Mouse (Mus musculus) MEL (cell line): Measurements from ENCODE around the gene Spz1. TPM values are rescaled to one million over a fixed set of nuclear protein-coding genes. Genes with fewer than 3 reads are reported as not detected.
A peak's percentile ranks its signal among the peaks of the same experiment; 100 is the strongest.

Source experiments
- DNase-seq: peaks from one replicate; pipeline ENCODE4 v3.0.0; 2011; ENCODE audit warnings: low read depth, low spot score
- H3K27ac ChIP-seq: 2 replicates; pipeline ENCODE4 v1.5.1; 2012; ENCODE audit warnings: low read depth, mild to moderate bottlenecking, control low read depth, low read length, moderate library complexity; ENCODE audit not compliant: control insufficient read depth
- H3K27me3 ChIP-seq, 2 experiments: fragments of 150-350 bp in 1 of 2; sonication (generic) in 1 of 2; 2 replicates each; pipeline ENCODE4 v1.6.1; 2012; ENCODE audit warnings: low read length in 2 of 2, mild to moderate bottlenecking in 2 of 2, improper control_type of control experiment in 1 of 2, moderate library complexity in 1 of 2; ENCODE audit not compliant: insufficient read depth in 2 of 2, control insufficient read depth in 1 of 2
- H3K36me3 ChIP-seq, 2 experiments: 2 replicates each; pipeline ENCODE4 v1.6.1; 2012 to 2014; ENCODE audit warnings: low read length in 2 of 2, improper control_type of control experiment in 1 of 2, inconsistent platforms in 1 of 2, mild to moderate bottlenecking in 1 of 2; ENCODE audit not compliant: insufficient read depth in 2 of 2, control insufficient read depth in 1 of 2
- H3K4me1 ChIP-seq, 2 experiments: fragments of 150-350 bp in 1 of 2; sonication (generic) in 1 of 2; 2 replicates each; pipeline ENCODE4 v1.6.1; 2012; ENCODE audit warnings: low read length in 2 of 2, improper control_type of control experiment in 1 of 2, mild to moderate bottlenecking in 1 of 2; ENCODE audit not compliant: insufficient read depth in 2 of 2, control insufficient read depth in 1 of 2
- H3K4me3 ChIP-seq, 2 experiments: fragments of 150-350 bp in 1 of 2; sonication (generic) in 1 of 2; 2 replicates each; pipeline ENCODE4 v1.5.1; 2012; ENCODE audit warnings: low read depth in 2 of 2, low read length in 2 of 2, mild to moderate bottlenecking in 2 of 2, moderate library complexity in 2 of 2, control low read depth in 1 of 2, improper control_type of control experiment in 1 of 2; ENCODE audit not compliant: control insufficient read depth in 1 of 2, insufficient read depth in 1 of 2
- H3K79me2 ChIP-seq: 2 replicates; pipeline ENCODE4 v1.6.1; 2012; ENCODE audit warnings: mild to moderate bottlenecking, low read length, moderate library complexity; ENCODE audit not compliant: control insufficient read depth, poor library complexity, insufficient read depth
- H3K9ac ChIP-seq: 2 replicates; pipeline ENCODE4 v1.6.1; 2012; ENCODE audit warnings: low read depth, mild to moderate bottlenecking, control low read depth, low read length, moderate library complexity; ENCODE audit not compliant: control insufficient read depth, poor library complexity, severe bottlenecking
- H3K9me3 ChIP-seq: fragments of 150-350 bp; sonication (generic); replicated peaks from 2 replicates; pipeline ENCODE4 v1.6.1; 2012; ENCODE audit warnings: mild to moderate bottlenecking, low read length, improper control_type of control experiment, moderate library complexity; ENCODE audit not compliant: insufficient read depth
- BHLHE40 ChIP-seq: IDR thresholded peaks from 2 replicates; pipeline ENCODE4 v1.6.1; 2012; ENCODE audit warnings: low read depth, mild to moderate bottlenecking, inconsistent platforms, low read length, improper control_type of control experiment, borderline replicate concordance
- CHD2 ChIP-seq: IDR thresholded peaks from 2 replicates; pipeline ENCODE4 v1.6.1; 2011; ENCODE audit warnings: low read length, improper control_type of control experiment
- CTCF ChIP-seq, 3 experiments: IDR thresholded peaks in 2 of 3; conservative IDR thresholded peaks in 1 of 3; 2 replicates each; pipeline ENCODE4 v1.5.1; 2011 to 2012; ENCODE audit warnings: low read length in 3 of 3, low read depth in 2 of 3, mild to moderate bottlenecking in 2 of 3, improper control_type of control experiment in 1 of 3, inconsistent platforms in 1 of 3, mixed read lengths in 1 of 3, moderate library complexity in 1 of 3; ENCODE audit not compliant: control insufficient read depth in 1 of 3, insufficient read depth in 1 of 3, poor library complexity in 1 of 3, severe bottlenecking in 1 of 3
- E2F4 ChIP-seq: IDR thresholded peaks from 2 replicates; pipeline ENCODE4 v1.6.1; 2011; ENCODE audit warnings: low read depth, low read length, improper control_type of control experiment, borderline replicate concordance
- ELF1 ChIP-seq: IDR thresholded peaks from 2 replicates; pipeline ENCODE4 v1.6.1; 2014; ENCODE audit warnings: low read depth, mild to moderate bottlenecking, inconsistent platforms, low read length, improper control_type of control experiment, moderate library complexity
- EP300 ChIP-seq, 2 experiments: IDR thresholded peaks; 2 replicates each; pipeline ENCODE4 v1.6.1; 2011; ENCODE audit warnings: improper control_type of control experiment in 2 of 2, low read length in 2 of 2, low read depth in 1 of 2, mild to moderate bottlenecking in 1 of 2
- GABPA ChIP-seq: IDR thresholded peaks from 2 replicates; pipeline ENCODE4 v1.6.1; 2012; ENCODE audit warnings: low read depth, mild to moderate bottlenecking, inconsistent platforms, low read length, improper control_type of control experiment, moderate library complexity
- HCFC1 ChIP-seq: IDR thresholded peaks from 2 replicates; pipeline ENCODE4 v1.6.1; 2012; ENCODE audit warnings: low read depth, mild to moderate bottlenecking, inconsistent platforms, low read length, improper control_type of control experiment, moderate library complexity
- KAT2A ChIP-seq: conservative IDR thresholded peaks from 2 replicates; pipeline ENCODE4 v1.6.1; 2012; ENCODE audit warnings: low read depth, low read length, improper control_type of control experiment, inconsistent platforms
- MAX ChIP-seq: IDR thresholded peaks from 2 replicates; pipeline ENCODE4 v1.6.1; 2011; ENCODE audit warnings: low read length, improper control_type of control experiment
- MAZ ChIP-seq: IDR thresholded peaks from 2 replicates; pipeline ENCODE4 v1.6.1; 2012; ENCODE audit warnings: low read depth, mild to moderate bottlenecking, inconsistent platforms, low read length, improper control_type of control experiment
- MXI1 ChIP-seq: IDR thresholded peaks from 2 replicates; pipeline ENCODE4 v1.6.1; 2011; ENCODE audit warnings: mild to moderate bottlenecking, low read depth, low read length, improper control_type of control experiment
- MYB ChIP-seq: IDR thresholded peaks from 2 replicates; pipeline ENCODE4 v1.6.1; 2011; ENCODE audit warnings: mild to moderate bottlenecking, low read depth, low read length, improper control_type of control experiment
- NELFE ChIP-seq: IDR thresholded peaks from 2 replicates; pipeline ENCODE4 v1.6.1; 2011; ENCODE audit warnings: low read depth, low read length, improper control_type of control experiment
- POLR2A ChIP-seq, 2 experiments: IDR thresholded peaks; 2 replicates each; pipeline ENCODE4 v1.6.1; 2011 to 2012; ENCODE audit warnings: low read length in 2 of 2, mild to moderate bottlenecking in 2 of 2, control low read depth in 1 of 2, improper control_type of control experiment in 1 of 2, low read depth in 1 of 2, moderate library complexity in 1 of 2; ENCODE audit not compliant: control insufficient read depth in 1 of 2, insufficient read depth in 1 of 2, poor library complexity in 1 of 2
- RAD21 ChIP-seq: IDR thresholded peaks from 2 replicates; pipeline ENCODE4 v1.6.1; 2011; ENCODE audit warnings: mild to moderate bottlenecking, low read depth, low read length, improper control_type of control experiment
- RCOR1 ChIP-seq: IDR thresholded peaks from 2 replicates; pipeline ENCODE4 v1.6.1; 2012; ENCODE audit warnings: low read depth, mild to moderate bottlenecking, inconsistent platforms, low read length, improper control_type of control experiment
- SIN3A ChIP-seq: IDR thresholded peaks from 2 replicates; pipeline ENCODE4 v1.6.1; 2012; ENCODE audit warnings: low read length, improper control_type of control experiment, inconsistent platforms
- TCF12 ChIP-seq: IDR thresholded peaks from 2 replicates; pipeline ENCODE4 v1.6.1; 2014; ENCODE audit warnings: low read depth, mild to moderate bottlenecking, inconsistent platforms, low read length, improper control_type of control experiment, moderate library complexity
- USF1 ChIP-seq: IDR thresholded peaks from 2 replicates; pipeline ENCODE4 v1.6.1; 2014; ENCODE audit warnings: low read depth, mild to moderate bottlenecking, inconsistent platforms, low read length, improper control_type of control experiment, moderate library complexity
- ZMIZ1 ChIP-seq: IDR thresholded peaks from 2 replicates; pipeline ENCODE4 v1.6.1; 2012; ENCODE audit warnings: low read depth, mild to moderate bottlenecking, inconsistent platforms, low read length, improper control_type of control experiment, moderate library complexity
- ZNF384 ChIP-seq: IDR thresholded peaks from 2 replicates; pipeline ENCODE4 v1.6.1; 2012; ENCODE audit warnings: low read depth, mild to moderate bottlenecking, inconsistent platforms, low read length, improper control_type of control experiment
- polyA plus RNA-seq, 2 experiments: library from polyadenylated mRNA; stranded (reverse) in 1 of 2; unstranded in 1 of 2; fragments of >175 nt in 1 of 2; fragments of >200 nt in 1 of 2; gene quantifications; 2 replicates each; pipeline versions ENCODE4 v1.2.1 to v1.2.4; 2012; ENCODE audit warnings: low replicate concordance in 2 of 2, low read depth in 1 of 2; ENCODE audit not compliant: insufficient read length in 2 of 2, insufficient read depth in 1 of 2, missing spikeins in 1 of 2
- total RNA-seq: library from RNA; depleted of rRNA; stranded (reverse); fragments of 300-350 nt; gene quantifications from 2 replicates; pipeline ENCODE4 v1.2.3, GENCODE M21; 2012

Gene Spz1
- total and polyA plus RNA-seq, 3 experiments, result not detected

- Histone ChIP-seq H3K9me3 (no peaks in the 10 kb centered on the region), H3K4me1 (peaks cover 0 to 10% of the 10 kb centered on the region in 2 experiments; a peak in 3 of 4 replicates), H3K4me3 (no peak overlapping the region), H3K27ac (no peak overlapping the region), H3K9ac (no peak overlapping the region), H3K36me3 (peaks cover 0 to 5% of the 10 kb centered on the region in 2 experiments; a peak in 2 of 4 replicates), H3K79me2 (peaks cover 3% of the 10 kb centered on the region; the same call in 1 of the 2 replicates), H3K27me3 (no peaks in the 10 kb centered on the region)
- no peak for DNase-seq
- TF ChIP-seq SIN3A (no peak), NELFE (no peak), POLR2A (IDR thresholded peaks at IDR 0.05; ENCODE audit: control insufficient read depth in 1 of 2, insufficient read depth in 1 of 2, low read depth in 1 of 2, low read length in 2 of 2, poor library complexity in 1 of 2) (no peak), E2F4 (no peak), RCOR1 (no peak), CHD2 (no peak), KAT2A (no peak), MAX (no peak), MXI1 (no peak), BHLHE40 (no peak), EP300 (IDR thresholded peaks at IDR 0.05; ENCODE audit: low read depth in 1 of 2, low read length in 2 of 2) (no peak)
Measured at GRCm38 (mm10) chr13:92615201-92615600, 39.2 kb upstream of the Spz1 start.

- Histone ChIP-seq H3K27ac (no peak overlapping the region), H3K4me3 (no peak overlapping the region)
Measured at GRCm38 (mm10) chr13:92613094-92613493, 37.1 kb upstream of the Spz1 start.

More at GRCm38 (mm10) chr13:92613094-92613493, 37.1 kb upstream of the Spz1 start:
- Histone ChIP-seq H3K36me3 (peaks cover 0 to 11% of the 10 kb centered on the region in 2 experiments; a peak in 2 of 4 replicates), H3K79me2 (peaks cover 3% of the 10 kb centered on the region; the same call in 1 of the 2 replicates), H3K4me1 (peaks cover 5 to 17% of the 10 kb centered on the region in 2 experiments), H3K9ac (no peak overlapping the region), H3K27me3 (no peaks in the 10 kb centered on the region), H3K9me3 (no peaks in the 10 kb centered on the region)
- TF ChIP-seq POLR2A (IDR thresholded peaks at IDR 0.05; ENCODE audit: control insufficient read depth in 1 of 2, insufficient read depth in 1 of 2, low read depth in 1 of 2, low read length in 2 of 2, poor library complexity in 1 of 2) (no peak), USF1 (no peak), ZMIZ1 (no peak), RAD21 (no peak), ELF1 (no peak), NELFE (no peak), ZNF384 (no peak), MAZ (no peak), CTCF (IDR thresholded peaks at IDR 0.05 in 2 of 3, conservative IDR thresholded peaks at IDR 0.05 in 1 of 3; ENCODE audit: control insufficient read depth in 1 of 3, insufficient read depth in 1 of 3, low read depth in 2 of 3, low read length in 3 of 3, poor library complexity in 1 of 3, severe bottlenecking in 1 of 3) (no peak), KAT2A (no peak), GABPA (no peak), MYB (no peak), TCF12 (no peak), HCFC1 (no peak)
- peak; percentile 46 for DNase-seq
